Mouse (Mus musculus) midbrain, embryonic 11.5 days (tissue): ENCODE results near the gene Lmntd1. TPM values are rescaled to one million over a fixed set of nuclear protein-coding genes. Genes with fewer than 3 reads are reported as not detected.

Experiments
- ATAC-seq: fragments of 200-750 bp; cut with Nextera tagmentation; 2 replicates; pipeline ENCODE4 v1.8.0; 2017; ENCODE audit warnings: moderate TSS enrichment, moderate library complexity; ENCODE audit not compliant: low FRiP score
- DNase-seq: peaks from one replicate; pipeline ENCODE4 v3.0.0; 2015; ENCODE audit warnings: low spot score; ENCODE audit errors: missing footprints
- H3K27ac ChIP-seq: fragments of 300-500 bp; sonication (generic); 2 replicates; pipeline ENCODE4 v1.5.1; 2014; ENCODE audit warnings: low read depth, low read length
- H3K27me3 ChIP-seq: fragments of 300-500 bp; sonication (generic); 2 replicates; pipeline ENCODE4 v1.6.1; 2014; ENCODE audit warnings: mild to moderate bottlenecking, low read length, moderate library complexity, mixed read lengths; ENCODE audit not compliant: control insufficient read depth, insufficient read depth
- H3K36me3 ChIP-seq: fragments of 300-500 bp; sonication (generic); 2 replicates; pipeline ENCODE4 v1.6.1; 2014; ENCODE audit warnings: mild to moderate bottlenecking, low read length, moderate library complexity, mixed read lengths; ENCODE audit not compliant: control insufficient read depth, insufficient read depth
- H3K4me1 ChIP-seq: fragments of 300-500 bp; sonication (generic); 2 replicates; pipeline ENCODE4 v1.6.1; 2014; ENCODE audit warnings: low read length; ENCODE audit not compliant: control insufficient read depth, insufficient read depth
- H3K4me2 ChIP-seq: fragments of 300-500 bp; sonication (generic); 2 replicates; pipeline ENCODE4 v1.6.1; 2014; ENCODE audit warnings: mild to moderate bottlenecking, moderate library complexity
- H3K4me3 ChIP-seq: fragments of 300-500 bp; sonication (generic); 2 replicates; pipeline ENCODE4 v1.5.1; 2014; ENCODE audit warnings: low read depth, low read length
- H3K9ac ChIP-seq: fragments of 300-500 bp; sonication (generic); 2 replicates; pipeline ENCODE4 v1.6.1; 2014; ENCODE audit warnings: low read length
- H3K9me3 ChIP-seq: fragments of 300-500 bp; sonication (generic); 2 replicates; pipeline ENCODE4 v1.6.1; 2016; ENCODE audit warnings: low read length; ENCODE audit not compliant: control insufficient read depth
- WGBS: fragments of 180-500 bp; shearing (Covaris S2); extraction: QIAGEN DNeasy Blood & Tissue Kit; methylation state at CpG from one replicate; pipeline ENCODE4 v1.1.7; 2014; 5-methylcytosine and 5-hydroxymethylcytosine counted together
- polyA plus RNA-seq: library from polyadenylated mRNA; unstranded; fragments of >200 nt; fragmentation: Nextera tagmentation; extraction: Ambion mirVana; gene quantifications from 2 replicates; pipeline ENCODE4 v1.2.1, GENCODE M21; 2014

Lmntd1 gene
- polyA plus RNA-seq, 1 experiment from 2014 or later = 0.18 TPM

DNA sequence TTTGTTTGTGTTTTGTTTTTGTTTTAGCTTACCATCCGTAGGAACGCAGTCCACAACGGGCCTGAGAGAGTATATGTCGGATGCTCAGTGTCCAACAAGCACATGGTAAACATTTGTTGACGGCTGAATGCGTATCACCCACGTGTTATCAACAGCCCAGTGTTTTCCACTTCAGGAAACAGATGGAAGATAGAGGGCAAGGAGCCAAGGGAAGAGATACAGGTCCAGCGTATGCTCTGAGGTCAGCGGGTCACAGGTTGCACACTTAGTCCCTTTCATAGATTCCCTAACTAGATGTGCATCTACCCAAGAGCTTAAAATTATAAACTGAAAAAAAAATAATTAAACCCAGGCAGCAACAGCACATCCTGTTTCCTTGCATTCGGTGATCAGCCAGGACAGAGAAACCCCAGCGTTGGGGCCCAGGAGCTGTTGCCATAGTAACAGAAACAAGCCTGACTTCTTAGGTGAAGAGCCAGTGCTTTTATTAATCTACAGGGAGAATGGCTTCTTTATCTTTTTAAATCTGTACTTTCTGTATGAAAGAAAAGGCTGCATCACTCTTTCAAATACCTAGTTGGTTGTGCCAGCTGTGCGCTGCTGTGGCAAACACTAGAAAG, 128.0 kb downstream of the Lmntd1 start:
- no peaks in the 10 kb centered on the region for H3K27me3 ChIP-seq
- DNase-seq (no peak), ATAC-seq (peak; percentile 52; the same call in 1 of the 2 replicates)
- no peaks in the 10 kb centered on the region for H3K36me3 ChIP-seq
- H3K4me3 ChIP-seq = no peak overlapping the region
- H3K27ac ChIP-seq = no peak overlapping the region; the same call in 1 of the 2 replicates
- WGBS = 67% methylated on average over 12 of the region's 12 CpGs
- H3K4me1 ChIP-seq = peaks cover 12% of the 10 kb centered on the region
- H3K9me3 ChIP-seq = no peaks in the 10 kb centered on the region
- no peak overlapping the region for H3K4me2 ChIP-seq
- H3K9ac ChIP-seq = no peak overlapping the region

DNA sequence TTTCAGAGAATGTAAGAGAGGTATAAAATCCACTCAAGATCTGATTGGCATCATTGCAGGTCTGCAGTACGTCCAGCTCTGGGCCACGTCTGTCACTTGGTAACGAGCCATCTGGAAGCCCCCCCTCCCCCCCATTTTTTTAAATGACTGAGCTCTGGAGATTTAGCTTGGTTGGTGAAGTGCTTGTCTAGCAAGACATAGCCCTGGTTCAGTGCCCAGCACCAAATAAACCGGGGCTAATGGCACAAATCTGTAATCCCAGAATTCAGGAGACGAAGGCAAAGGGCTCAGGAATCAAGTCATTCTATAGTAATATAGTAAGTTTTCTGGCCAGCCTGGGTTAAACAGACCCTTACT, 130.8 kb downstream of the Lmntd1 start:
- Histone ChIP-seq H3K9me3 (no peaks in the 10 kb centered on the region), H3K4me2 (no peak overlapping the region), H3K27me3 (no peaks in the 10 kb centered on the region), H3K4me1 (peaks cover 12% of the 10 kb centered on the region), H3K36me3 (no peaks in the 10 kb centered on the region), H3K27ac (no peak overlapping the region), H3K9ac (no peak overlapping the region), H3K4me3 (no peak overlapping the region)
- DNase-seq (no peak), ATAC-seq (no peak)
- WGBS = 82% methylated on average over 5 of the region's 5 CpGs

DNA sequence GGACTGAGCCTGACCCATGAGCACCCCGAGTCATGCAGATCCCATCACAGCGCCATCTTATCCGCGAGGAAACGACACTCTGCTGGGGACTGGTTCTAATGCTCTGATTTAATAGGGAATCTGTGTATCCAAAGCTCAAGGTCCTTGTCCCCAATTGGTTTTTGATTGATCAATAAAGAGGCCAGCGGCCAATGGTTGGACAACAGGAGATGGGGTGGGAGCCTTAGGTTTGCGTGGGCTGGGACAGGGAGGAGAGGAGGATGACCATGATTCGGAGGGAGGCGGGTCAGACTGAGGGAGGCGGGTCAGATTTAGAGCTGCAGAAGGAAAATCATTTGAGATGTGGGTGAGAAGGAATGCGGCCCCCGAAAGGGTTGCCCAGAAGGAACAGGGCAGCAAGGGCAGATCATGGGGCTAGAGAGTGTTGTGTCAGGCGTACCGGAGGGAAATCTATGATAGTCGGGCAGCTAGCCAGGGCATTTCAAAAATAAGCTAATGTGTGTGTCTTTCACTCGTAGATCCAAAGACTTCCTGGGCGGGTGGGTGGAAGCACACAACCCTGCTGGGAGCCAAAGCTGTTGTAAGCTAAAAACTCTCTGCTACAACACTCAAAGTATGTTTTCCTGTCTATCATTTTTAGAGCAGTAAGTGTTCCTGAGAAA, 131.3 kb downstream of the Lmntd1 start:
- no peak overlapping the region for H3K27ac ChIP-seq
- H3K9ac ChIP-seq = no peak overlapping the region
- no peak for ATAC-seq
- H3K9me3 ChIP-seq = no peaks in the 10 kb centered on the region
- no peaks in the 10 kb centered on the region for H3K36me3 ChIP-seq
- no peaks in the 10 kb centered on the region for H3K27me3 ChIP-seq
- no peak overlapping the region for H3K4me2 ChIP-seq
- H3K4me1 ChIP-seq = peaks cover 12% of the 10 kb centered on the region
- 91% methylated on average over 17 of the region's 17 CpGs for WGBS
- no peak overlapping the region for H3K4me3 ChIP-seq
- no peak for DNase-seq

GRCm38 (mm10) chr6:145481938-145482337, 132.2 kb downstream of the Lmntd1 start:
- Histone ChIP-seq H3K9me3 (no peaks in the 10 kb centered on the region), H3K27me3 (no peaks in the 10 kb centered on the region), H3K4me2 (peak overlapping the region; percentile 18; the same call in 1 of the 2 replicates), H3K9ac (no peak overlapping the region), H3K27ac (no peak overlapping the region), H3K36me3 (no peaks in the 10 kb centered on the region), H3K4me3 (no peak overlapping the region), H3K4me1 (peaks cover 12% of the 10 kb centered on the region)
- DNase-seq = peak; percentile 88
- 24% methylated on average over 15 of the region's 15 CpGs for WGBS
- peak; percentile 78 for ATAC-seq

GRCm38 (mm10) chr6:145478821-145479271, 135.3 kb downstream of the Lmntd1 start:
- DNase-seq (no peak), ATAC-seq (no peak)
- H3K36me3 ChIP-seq = no peaks in the 10 kb centered on the region
- no peaks in the 10 kb centered on the region for H3K27me3 ChIP-seq
- peaks cover 6% of the 10 kb centered on the region; the same call in 1 of the 2 replicates for H3K4me1 ChIP-seq
- H3K4me2 ChIP-seq = no peak overlapping the region
- WGBS = 87% methylated on average over 4 of the region's 4 CpGs
- no peak overlapping the region for H3K27ac ChIP-seq
- H3K9ac ChIP-seq = no peak overlapping the region
- no peak overlapping the region for H3K4me3 ChIP-seq
- H3K9me3 ChIP-seq = no peaks in the 10 kb centered on the region

DNA sequence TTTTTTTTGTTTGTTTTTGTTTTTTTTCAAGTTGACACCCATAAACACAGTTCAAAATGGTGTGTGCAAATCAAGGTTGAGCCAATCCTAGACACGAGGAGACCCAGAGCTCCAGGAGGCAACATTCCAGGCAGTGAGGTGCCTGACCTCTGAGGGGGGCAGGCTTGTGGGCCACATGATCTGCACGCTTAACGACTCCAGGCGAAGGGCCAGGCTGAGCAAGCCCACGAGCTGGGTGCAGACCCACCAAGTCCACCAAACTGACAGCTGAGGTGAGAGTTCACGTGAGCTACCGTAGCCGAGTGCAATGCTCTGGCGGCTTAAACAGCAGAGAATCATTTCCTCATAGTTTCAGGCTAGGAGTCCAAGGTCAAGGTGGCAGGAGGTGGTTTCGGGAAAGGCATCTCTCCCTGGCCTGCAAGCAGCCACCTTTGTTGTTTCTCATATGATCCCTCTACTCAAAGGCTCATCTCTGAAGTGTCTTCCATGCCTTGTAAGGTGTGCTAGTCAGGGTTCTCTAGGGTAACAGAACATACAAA, 136.7 kb downstream of the Lmntd1 start:
- Histone ChIP-seq H3K9me3 (no peaks in the 10 kb centered on the region), H3K36me3 (no peaks in the 10 kb centered on the region), H3K4me1 (peaks cover 6% of the 10 kb centered on the region; the same call in 1 of the 2 replicates), H3K4me2 (no peak overlapping the region), H3K4me3 (no peak overlapping the region), H3K27me3 (no peaks in the 10 kb centered on the region), H3K27ac (no peak overlapping the region), H3K9ac (no peak overlapping the region)
- ATAC-seq (no peak), DNase-seq (no peak)
- WGBS = 78% methylated on average over 10 of the region's 10 CpGs

- Histone ChIP-seq H3K27ac (no peak overlapping the region), H3K4me3 (no peak overlapping the region), H3K9me3 (no peaks in the 10 kb centered on the region), H3K4me1 (peaks cover 3% of the 10 kb centered on the region; the same call in 1 of the 2 replicates), H3K9ac (no peak overlapping the region), H3K27me3 (no peaks in the 10 kb centered on the region), H3K36me3 (no peaks in the 10 kb centered on the region), H3K4me2 (no peak overlapping the region)
- no peak for DNase-seq
- WGBS = 83% methylated on average over 11 of the region's 11 CpGs
- no peak for ATAC-seq
Measured at GRCm38 (mm10) chr6:145471638-145472247, 142.4 kb downstream of the Lmntd1 start.

- ATAC-seq (no peak), DNase-seq (no peak)
- no peak overlapping the region for H3K4me2 ChIP-seq
- no peaks in the 10 kb centered on the region for H3K4me1 ChIP-seq
- no peak overlapping the region for H3K9ac ChIP-seq
- H3K36me3 ChIP-seq = no peaks in the 10 kb centered on the region
- H3K27me3 ChIP-seq = no peaks in the 10 kb centered on the region
- WGBS = 76% methylated on average over 8 of the region's 8 CpGs
- no peak overlapping the region for H3K4me3 ChIP-seq
- no peaks in the 10 kb centered on the region for H3K9me3 ChIP-seq
- no peak overlapping the region for H3K27ac ChIP-seq
Measured at GRCm38 (mm10) chr6:145469260-145469943, 144.7 kb downstream of the Lmntd1 start.
